Mouse (Mus musculus): ENCODE data around the gene Npff.

GRCm38 (mm10) chr15:102499851-102500250, 24.9 kb downstream of the Npff start:
- TF ChIP-seq CTCF (IDR thresholded peaks at IDR 0.05; ENCODE audit: low read depth, low read length), result no peak
- no peak for TF ChIP-seq TAL1 (conservative IDR thresholded peaks at IDR 0.05; ENCODE audit: low read depth, low read length)

Data from G1E (cell line).